Mouse (Mus musculus) erythroid progenitor cell, adult 5-6 weeks (primary cell): ENCODE measurements around the gene Camk2n1. TPM values are rescaled to one million over a fixed set of nuclear protein-coding genes. Genes with fewer than 3 reads are reported as not detected.

Experiments
- ATAC-seq: replicated peaks from 2 replicates; pipeline ENCODE4 v1.8.0; 2016; ENCODE audit warnings: moderate number of reproducible peaks, mild to moderate bottlenecking, moderate TSS enrichment, inconsistent platforms; ENCODE audit not compliant: poor library complexity, low FRiP score, severe bottlenecking
- total RNA-seq, 2 experiments: library from RNA; stranded (forward) in 1 of 2; stranded (reverse) in 1 of 2; fragments of 150-400 nt in 1 of 2; fragments of 186-747, 209-891 nt in 1 of 2; gene quantifications; 2 replicates each; pipeline versions ENCODE4 v1.2.3 to v1.2.4; 2015 to 2017; ENCODE audit warnings: low replicate concordance in 2 of 2

Camk2n1 gene
- total RNA-seq, 2 experiments from 2014 or later, result 0.30 to 0.42 TPM

GRCm38 (mm10) chr4:138462971-138463831, 9.1 kb downstream of the Camk2n1 start:
- ATAC-seq, result no peak

- no peak for ATAC-seq
These were observed 9.8 kb downstream of the Camk2n1 start for GRCm38 (mm10) chr4:138463832-138464487.

- no peak for ATAC-seq
These were observed 10.7 kb downstream of the Camk2n1 start for GRCm38 (mm10) chr4:138464667-138465353.

- ATAC-seq, result no peak
These were observed 11.3 kb downstream of the Camk2n1 start for GRCm38 (mm10) chr4:138465446-138465845.

GRCm38 (mm10) chr4:138466690-138467089, 12.6 kb downstream of the Camk2n1 start:
- no peak for ATAC-seq

- ATAC-seq, result no peak
These were observed 13.3 kb downstream of the Camk2n1 start for GRCm38 (mm10) chr4:138467451-138467850.

- no peak for ATAC-seq
These were observed 15.0 kb downstream of the Camk2n1 start for GRCm38 (mm10) chr4:138469080-138469479.

- no peak for ATAC-seq
These were observed 17.1 kb downstream of the Camk2n1 start for GRCm38 (mm10) chr4:138471241-138471640.

- ATAC-seq, result no peak
These were observed 25.5 kb downstream of the Camk2n1 start for GRCm38 (mm10) chr4:138479595-138479994.

- no peak for ATAC-seq
These were observed 26.8 kb downstream of the Camk2n1 start for GRCm38 (mm10) chr4:138480962-138481361.

GRCm38 (mm10) chr4:138482721-138483120, 28.6 kb downstream of the Camk2n1 start:
- ATAC-seq, result no peak

- ATAC-seq, result no peak
These were observed 34.1 kb downstream of the Camk2n1 start for GRCm38 (mm10) chr4:138488241-138488640.

GRCm38 (mm10) chr4:138491088-138491487, 37.0 kb downstream of the Camk2n1 start:
- no peak for ATAC-seq

GRCm38 (mm10) chr4:138493161-138494001, 39.3 kb downstream of the Camk2n1 start:
- no peak for ATAC-seq

- ATAC-seq, result no peak
These were observed 40.8 kb downstream of the Camk2n1 start for GRCm38 (mm10) chr4:138494905-138495304.

- ATAC-seq, result no peak
These were observed 41.7 kb downstream of the Camk2n1 start for GRCm38 (mm10) chr4:138495775-138496174.

GRCm38 (mm10) chr4:138496746-138497520, 42.8 kb downstream of the Camk2n1 start:
- ATAC-seq, result no peak

- ATAC-seq, result no peak
These were observed 45.9 kb downstream of the Camk2n1 start for GRCm38 (mm10) chr4:138499856-138500645.
